Mouse (Mus musculus): ENCODE measurements around the gene Olfr125. TPM values are rescaled to one million over a fixed set of nuclear protein-coding genes. Genes with fewer than 3 reads are reported as not detected.

Olfr125 gene
- total RNA-seq (2014; fragmentation: Nextera tagmentation): not detected in 2 replicates
- total RNA-seq (2017): not detected in 2 replicates

- no peak for ATAC-seq (replicated peaks; ENCODE audit: low FRiP score, low TSS enrichment, poor library complexity, severe bottlenecking)
Observed at GRCm38 (mm10) chr17:37832649-37833048, at the start of gene Olfr125. Gene Olfr125, plus strand, starts transcription at chr17:37832949.

- no peak for ATAC-seq (replicated peaks; ENCODE audit: low FRiP score, low TSS enrichment, poor library complexity, severe bottlenecking)
Observed at GRCm38 (mm10) chr17:37793229-37793628, 39.5 kb upstream of the Olfr125 start, which contains the start of gene Olfr123. Gene Olfr123, plus strand, starts transcription at chr17:37793529.

GRCm38 (mm10) chr17:37799588-37799987 lies 33.2 kb upstream of the Olfr125 start, which contains the start of gene Olfr124:
Gene Olfr124, plus strand, starts transcription at chr17:37799888.
- no peak for ATAC-seq (replicated peaks; ENCODE audit: low FRiP score, low TSS enrichment, poor library complexity, severe bottlenecking)

GRCm38 (mm10) chr17:37847183-37847582 lies 14.4 kb downstream of the Olfr125 start, which contains the start of gene Olfr126:
Gene Olfr126, plus strand, starts transcription at chr17:37847483.
- ATAC-seq (replicated peaks; ENCODE audit: low FRiP score, low TSS enrichment, poor library complexity, severe bottlenecking): no peak

- ATAC-seq (replicated peaks; ENCODE audit: low FRiP score, low TSS enrichment, poor library complexity, severe bottlenecking): no peak
Observed at GRCm38 (mm10) chr17:37863901-37864300, 31.2 kb downstream of the Olfr125 start.

- no peak for ATAC-seq (replicated peaks; ENCODE audit: low FRiP score, low TSS enrichment, poor library complexity, severe bottlenecking)
Observed at GRCm38 (mm10) chr17:37869676-37870205, 37.0 kb downstream of the Olfr125 start.

GRCm38 (mm10) chr17:37873830-37874229 lies 41.1 kb downstream of the Olfr125 start:
- ATAC-seq (replicated peaks; ENCODE audit: low FRiP score, low TSS enrichment, poor library complexity, severe bottlenecking): no peak

Other genes starting within 250 kb of the Olfr125 start
- not detected in 2 replicates for gene Olfr114, start 240.2 kb upstream of the Olfr125 start, total RNA-seq (2014; fragmentation: Nextera tagmentation)
- gene Olfr114, start 240.2 kb upstream of the Olfr125 start, total RNA-seq (2017): not detected in 2 replicates
- not detected in 2 replicates for gene Olfr115, start 205.8 kb upstream of the Olfr125 start, total RNA-seq (2014; fragmentation: Nextera tagmentation)
- gene Olfr115, start 205.8 kb upstream of the Olfr125 start, total RNA-seq (2017): not detected in 2 replicates
- not detected in 2 replicates for gene Olfr116, start 205.8 kb upstream of the Olfr125 start, total RNA-seq (2014; fragmentation: Nextera tagmentation)
- gene Olfr116, start 205.8 kb upstream of the Olfr125 start, total RNA-seq (2017): not detected in 2 replicates
- not detected in 2 replicates for gene Olfr117, start 169.2 kb upstream of the Olfr125 start, total RNA-seq (2014; fragmentation: Nextera tagmentation)
- not detected in 2 replicates for gene Olfr117, start 169.2 kb upstream of the Olfr125 start, total RNA-seq (2017)
- gene Olfr118, start 166.0 kb upstream of the Olfr125 start, total RNA-seq (2014; fragmentation: Nextera tagmentation): not detected in 2 replicates
- not detected in 2 replicates for gene Olfr118, start 166.0 kb upstream of the Olfr125 start, total RNA-seq (2017)
- gene Olfr119, start 136.4 kb upstream of the Olfr125 start, total RNA-seq (2014; fragmentation: Nextera tagmentation): not detected in 2 replicates
- not detected in 2 replicates for gene Olfr119, start 136.4 kb upstream of the Olfr125 start, total RNA-seq (2017)
- not detected in 2 replicates for gene Olfr120, start 111.1 kb upstream of the Olfr125 start, total RNA-seq (2014; fragmentation: Nextera tagmentation)
- not detected in 2 replicates for gene Olfr120, start 111.1 kb upstream of the Olfr125 start, total RNA-seq (2017)
- gene Olfr121, start 84.1 kb upstream of the Olfr125 start, total RNA-seq (2014; fragmentation: Nextera tagmentation): not detected in 2 replicates
- not detected in 2 replicates for gene Olfr121, start 84.1 kb upstream of the Olfr125 start, total RNA-seq (2017)
- not detected in 2 replicates for gene Olfr122, start 64.3 kb upstream of the Olfr125 start, total RNA-seq (2014; fragmentation: Nextera tagmentation)
- not detected in 2 replicates for gene Olfr122, start 64.3 kb upstream of the Olfr125 start, total RNA-seq (2017)
- gene Olfr123, start 39.4 kb upstream of the Olfr125 start, total RNA-seq (2014; fragmentation: Nextera tagmentation): not detected in 2 replicates
- gene Olfr123, start 39.4 kb upstream of the Olfr125 start, total RNA-seq (2017): not detected in 2 replicates
- gene Olfr124, start 33.1 kb upstream of the Olfr125 start, total RNA-seq (2014; fragmentation: Nextera tagmentation): not detected in 2 replicates
- gene Olfr124, start 33.1 kb upstream of the Olfr125 start, total RNA-seq (2017): not detected in 2 replicates
- not detected in 2 replicates for gene Olfr126, start 14.5 kb downstream of the Olfr125 start, total RNA-seq (2014; fragmentation: Nextera tagmentation)
- gene Olfr126, start 14.5 kb downstream of the Olfr125 start, total RNA-seq (2017): not detected in 2 replicates
- not detected in 2 replicates for gene Olfr127, start 67.5 kb downstream of the Olfr125 start, total RNA-seq (2014; fragmentation: Nextera tagmentation)
- not detected in 2 replicates for gene Olfr127, start 67.5 kb downstream of the Olfr125 start, total RNA-seq (2017)
- gene Olfr128, start 87.6 kb downstream of the Olfr125 start, total RNA-seq (2014; fragmentation: Nextera tagmentation): not detected in 2 replicates
- not detected in 2 replicates for gene Olfr128, start 87.6 kb downstream of the Olfr125 start, total RNA-seq (2017)
- not detected in 2 replicates for gene Olfr761, start 120.1 kb downstream of the Olfr125 start, total RNA-seq (2014; fragmentation: Nextera tagmentation)
- gene Olfr761, start 120.1 kb downstream of the Olfr125 start, total RNA-seq (2017): not detected in 2 replicates
- gene Olfr129, start 227.1 kb downstream of the Olfr125 start, total RNA-seq (2014; fragmentation: Nextera tagmentation): not detected in 2 replicates
- gene Olfr129, start 227.1 kb downstream of the Olfr125 start, total RNA-seq (2017): not detected in 2 replicates
- not detected in 2 replicates for gene Olfr130, start 231.0 kb downstream of the Olfr125 start, total RNA-seq (2014; fragmentation: Nextera tagmentation)
- not detected in 2 replicates for gene Olfr130, start 231.0 kb downstream of the Olfr125 start, total RNA-seq (2017)